Mouse (Mus musculus) 416B (cell line): ENCODE measurements at regions not wholly inside any gene's neighbourhood (a gene's known extent, or its start where the extent isn't known, plus 50 kb on each side); places are given as distances from the start of the nearest gene placed in this dataset.

Experiments
- DNase-seq: peaks from one replicate; pipeline ENCODE4 v3.0.0; 2011; ENCODE audit warnings: low read depth

DNA sequence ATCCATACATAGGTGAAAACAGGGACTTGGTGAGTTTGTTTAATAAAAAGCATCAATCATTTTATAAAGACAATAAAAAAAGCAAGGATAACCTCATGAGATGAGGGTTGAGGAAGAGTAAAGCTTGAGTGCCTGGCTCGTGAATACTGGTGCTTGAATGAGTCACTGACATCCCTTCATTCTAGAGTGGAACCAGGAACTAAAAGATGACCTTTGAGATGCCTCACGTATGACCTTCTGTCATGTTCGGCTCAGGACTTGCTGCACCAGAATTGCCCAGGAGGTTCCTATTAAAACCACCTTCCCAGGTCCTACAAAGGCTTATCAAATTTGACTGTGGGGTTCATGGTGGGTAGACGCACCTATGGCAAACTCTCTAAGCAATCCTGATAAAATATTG is 61.5 kb upstream of the Elac2 start:
- DNase-seq = no peak

DNA sequence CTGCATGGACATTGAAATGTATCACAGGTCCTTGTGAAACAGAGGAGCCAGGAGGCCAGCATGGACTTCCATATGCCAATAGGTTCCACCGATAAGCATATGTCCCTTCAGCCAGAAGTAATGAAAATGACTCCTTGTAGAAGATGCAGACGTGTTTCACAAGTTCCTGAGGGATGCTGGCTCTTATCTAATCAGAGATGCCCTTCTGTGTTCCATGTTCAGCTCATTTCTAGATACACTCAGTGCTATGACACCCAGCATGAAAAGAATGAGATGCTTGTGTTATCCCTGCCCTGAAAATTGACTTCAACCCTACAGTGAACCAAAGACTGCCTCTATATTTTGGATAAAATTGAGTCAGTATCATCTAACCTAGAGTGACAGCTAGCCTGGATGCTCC is 53.8 kb upstream of the Elac2 start:
- no peak for DNase-seq

DNA sequence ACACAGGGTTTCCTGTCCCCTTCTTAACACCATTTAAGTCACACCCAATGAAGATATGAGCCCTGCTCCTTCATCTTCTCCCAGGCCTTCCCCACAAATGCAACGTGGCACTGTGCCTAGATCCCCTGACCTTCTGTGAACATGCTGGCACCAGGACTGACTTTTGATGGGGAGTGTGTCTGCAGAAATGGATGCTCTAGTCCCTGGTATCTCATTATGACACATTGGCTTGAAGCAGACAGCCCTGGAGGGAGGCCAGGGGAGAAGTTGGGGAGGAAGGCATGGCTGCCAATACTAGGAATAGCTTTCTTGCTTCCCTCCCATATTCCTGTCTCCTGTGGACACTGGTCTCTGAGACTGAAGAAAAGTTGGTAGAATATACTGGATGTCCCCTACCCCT is 52.9 kb upstream of the Elac2 start:
- no peak for DNase-seq
